Mouse (Mus musculus) lung, embryonic 15.5 days (tissue): ENCODE measurements at regions not wholly inside any gene's neighbourhood (a gene's known extent, or its start where the extent isn't known, plus 50 kb on each side); places are given as distances from the start of the nearest gene placed in this dataset.

Experiments
- ATAC-seq: fragments of 200-750 bp; cut with Nextera tagmentation; 2 replicates; pipeline ENCODE4 v1.8.0; 2017; ENCODE audit warnings: moderate number of reproducible peaks, borderline replicate concordance; ENCODE audit not compliant: low FRiP score, low TSS enrichment; ENCODE audit errors: extremely low read depth
- H3K27ac ChIP-seq: fragments of 300-500 bp; sonication (generic); 2 replicates; pipeline ENCODE4 v1.5.1; 2015; ENCODE audit warnings: moderate library complexity, mild to moderate bottlenecking, inconsistent platforms
- H3K27me3 ChIP-seq: fragments of 300-500 bp; sonication (generic); 2 replicates; pipeline ENCODE4 v1.6.1; 2015; ENCODE audit warnings: inconsistent platforms
- H3K36me3 ChIP-seq: fragments of 300-500 bp; sonication (generic); 2 replicates; pipeline ENCODE4 v1.6.1; 2015; ENCODE audit warnings: inconsistent platforms
- H3K4me1 ChIP-seq: fragments of 300-500 bp; sonication (generic); 2 replicates; pipeline ENCODE4 v1.6.1; 2015; ENCODE audit warnings: inconsistent platforms
- H3K4me2 ChIP-seq: fragments of 300-500 bp; sonication (generic); 2 replicates; pipeline ENCODE4 v1.6.1; 2015; ENCODE audit warnings: inconsistent platforms, mild to moderate bottlenecking, moderate library complexity
- H3K4me3 ChIP-seq: fragments of 300-500 bp; sonication (generic); 2 replicates; pipeline ENCODE4 v1.5.1; 2015; ENCODE audit warnings: mild to moderate bottlenecking, inconsistent platforms
- H3K9ac ChIP-seq: fragments of 300-500 bp; sonication (generic); 2 replicates; pipeline ENCODE4 v1.6.1; 2015; ENCODE audit warnings: inconsistent platforms
- H3K9me3 ChIP-seq: fragments of 300-500 bp; sonication (generic); 2 replicates; pipeline ENCODE4 v1.6.1; 2016; ENCODE audit warnings: inconsistent platforms
- WGBS: fragments of 180-500 bp; shearing (Covaris S2); methylation state at CpG from one replicate; pipeline ENCODE4 v1.1.7; 2015; 5-methylcytosine and 5-hydroxymethylcytosine counted together

DNA sequence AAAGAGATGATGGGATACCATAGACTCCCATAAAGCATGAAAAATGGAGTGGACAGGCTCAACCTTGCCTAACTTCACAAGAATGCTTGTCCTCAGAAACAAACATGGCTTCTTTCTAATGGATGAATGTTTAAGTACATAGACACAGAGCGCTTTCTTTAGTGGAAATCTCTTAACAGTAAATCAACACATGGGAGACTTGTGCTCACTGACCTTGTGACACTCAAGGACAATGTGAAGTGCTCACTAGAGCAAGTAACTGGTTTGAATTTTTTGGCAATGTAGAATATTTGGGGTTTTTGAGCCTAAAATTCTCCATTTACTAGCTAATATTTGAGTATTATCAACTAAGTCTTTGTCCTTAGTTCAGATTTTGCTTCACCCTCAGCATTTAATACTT lies 88.0 kb downstream of the Tent5c start:
- Histone ChIP-seq H3K27me3 (no peaks in the 10 kb centered on the region), H3K4me2 (no peak overlapping the region), H3K4me3 (no peak overlapping the region), H3K4me1 (no peaks in the 10 kb centered on the region), H3K27ac (no peak overlapping the region), H3K9ac (no peak overlapping the region), H3K36me3 (no peaks in the 10 kb centered on the region), H3K9me3 (no peaks in the 10 kb centered on the region)
- no peak for ATAC-seq
- 76% methylated on average over 1 of the region's 1 CpGs for WGBS

DNA sequence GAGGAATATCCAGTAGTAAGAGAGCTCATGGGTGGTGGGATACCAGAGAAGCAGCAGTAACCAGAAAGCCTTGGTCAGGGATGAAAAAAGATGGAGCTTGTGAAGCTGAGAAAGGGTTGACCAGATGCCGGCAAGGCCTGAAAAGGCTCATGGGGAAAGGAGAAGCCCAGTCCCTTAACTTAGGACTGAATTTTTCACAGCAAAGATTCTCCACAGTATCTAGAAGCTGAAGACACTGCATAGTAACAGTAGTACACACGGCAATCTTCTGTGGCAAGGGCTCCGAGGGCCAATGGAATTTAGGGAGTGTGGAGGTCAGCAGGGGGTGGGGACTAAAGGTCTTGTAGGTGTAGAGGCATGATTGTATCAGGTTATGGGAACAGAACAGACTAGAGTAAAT lies 91.6 kb downstream of the Tent5c start:
- ATAC-seq = no peak
- 80% methylated on average over 3 of the region's 3 CpGs for WGBS

DNA sequence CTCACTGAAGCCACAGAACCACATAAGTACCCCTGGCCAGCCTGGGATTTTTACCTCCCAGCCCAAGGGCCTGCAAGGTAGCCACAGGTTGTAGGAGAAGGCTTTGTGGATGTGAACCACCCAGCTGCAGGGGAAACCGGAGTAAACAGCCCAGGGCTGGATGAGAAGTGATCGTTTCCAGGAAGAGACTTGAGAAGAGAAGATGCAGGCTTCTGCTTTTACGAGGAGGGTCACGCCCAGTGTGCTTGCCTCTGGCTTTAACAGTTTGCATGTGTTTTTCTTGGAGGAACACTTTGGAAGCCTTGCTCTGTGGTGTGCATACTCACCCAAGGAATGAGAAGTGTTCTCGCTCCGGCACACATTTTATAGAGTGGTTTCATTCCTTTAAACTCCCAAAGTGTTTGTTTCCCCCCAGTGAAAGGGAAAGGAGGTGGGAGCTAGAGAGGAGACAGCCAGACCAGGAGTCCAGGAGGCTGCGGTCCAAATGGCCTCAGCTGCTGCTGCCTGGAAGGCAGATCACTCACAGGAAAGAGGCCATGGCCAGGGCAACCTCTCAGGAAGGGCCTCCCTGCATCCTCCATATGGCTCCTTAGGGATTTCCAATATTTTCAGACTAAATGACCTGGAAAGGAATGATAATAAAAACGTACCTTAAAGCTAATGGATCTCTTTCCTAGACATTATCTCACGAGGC lies 94.1 kb downstream of the Tent5c start:
- no peak overlapping the region for H3K4me3 ChIP-seq
- H3K9ac ChIP-seq = no peak overlapping the region
- H3K36me3 ChIP-seq = no peaks in the 10 kb centered on the region
- 0 out of 2 replicates have a peak, but pooled peaks cover 8% of the 10 kb centered on the region for H3K4me1 ChIP-seq
- H3K27ac ChIP-seq = no peak overlapping the region
- ATAC-seq = no peak
- no peaks in the 10 kb centered on the region for H3K27me3 ChIP-seq
- H3K9me3 ChIP-seq = no peaks in the 10 kb centered on the region
- WGBS = 55% methylated on average over 9 of the region's 9 CpGs
- no peak overlapping the region for H3K4me2 ChIP-seq

More for the DNA sequence above, 91.6 kb downstream of the Tent5c start:
- H3K4me1 ChIP-seq = 0 out of 2 replicates have a peak, but pooled peaks cover 8% of the 10 kb centered on the region
- no peak overlapping the region for H3K27ac ChIP-seq
- no peak overlapping the region for H3K4me3 ChIP-seq
- H3K4me2 ChIP-seq = no peak overlapping the region
- no peaks in the 10 kb centered on the region for H3K27me3 ChIP-seq
- no peaks in the 10 kb centered on the region for H3K36me3 ChIP-seq
- H3K9ac ChIP-seq = no peak overlapping the region
- H3K9me3 ChIP-seq = no peaks in the 10 kb centered on the region

DNA sequence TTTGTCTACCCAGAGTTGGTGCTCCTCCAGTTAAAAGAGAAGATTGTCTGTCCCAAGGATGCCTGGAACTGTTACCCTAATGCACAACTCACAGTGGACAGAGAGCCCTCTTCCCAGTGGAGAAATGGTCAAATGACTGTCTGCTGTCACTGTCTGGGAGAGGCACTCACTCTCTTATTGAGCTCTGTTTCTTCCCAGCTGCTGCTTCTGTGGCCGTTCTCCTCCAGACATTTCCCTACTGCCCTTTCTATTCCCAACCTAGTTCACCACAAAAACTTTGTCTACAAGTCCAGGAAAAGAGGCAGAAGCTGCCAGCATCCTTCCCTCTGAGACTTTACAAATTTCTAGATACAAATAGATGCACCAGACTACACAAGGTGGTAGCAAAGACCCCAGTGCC lies 95.2 kb downstream of the Tent5c start:
- ATAC-seq = no peak

DNA sequence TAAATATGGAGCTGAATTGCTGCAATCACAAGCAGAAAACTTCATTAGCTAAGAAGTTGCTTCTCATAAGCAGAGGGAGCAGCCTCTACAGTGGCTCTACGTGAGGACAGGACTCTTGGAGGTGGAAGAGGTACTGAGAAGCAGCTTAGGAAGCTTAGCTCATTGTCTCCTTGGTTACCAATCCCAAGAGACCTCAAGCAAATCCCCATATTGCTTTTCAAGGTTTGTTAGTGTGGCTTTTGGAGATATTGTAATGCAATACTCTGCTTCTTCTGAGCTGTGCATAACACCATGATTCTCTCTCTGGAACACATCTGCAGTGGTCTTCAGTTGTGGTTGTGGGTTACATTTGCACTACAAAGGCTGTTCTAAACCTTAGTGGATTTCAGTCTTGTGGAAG lies 106.9 kb downstream of the Tent5c start:
- H3K27ac ChIP-seq = no peak overlapping the region

More for the DNA sequence above, 95.2 kb downstream of the Tent5c start:
- Histone ChIP-seq H3K36me3 (no peaks in the 10 kb centered on the region), H3K9ac (no peak overlapping the region), H3K27me3 (no peaks in the 10 kb centered on the region), H3K9me3 (no peaks in the 10 kb centered on the region), H3K4me1 (0 out of 2 replicates have a peak, but pooled peaks cover 8% of the 10 kb centered on the region), H3K27ac (no peak overlapping the region), H3K4me2 (no peak overlapping the region), H3K4me3 (no peak overlapping the region)
- 86% methylated on average over 1 of the region's 1 CpGs for WGBS

DNA sequence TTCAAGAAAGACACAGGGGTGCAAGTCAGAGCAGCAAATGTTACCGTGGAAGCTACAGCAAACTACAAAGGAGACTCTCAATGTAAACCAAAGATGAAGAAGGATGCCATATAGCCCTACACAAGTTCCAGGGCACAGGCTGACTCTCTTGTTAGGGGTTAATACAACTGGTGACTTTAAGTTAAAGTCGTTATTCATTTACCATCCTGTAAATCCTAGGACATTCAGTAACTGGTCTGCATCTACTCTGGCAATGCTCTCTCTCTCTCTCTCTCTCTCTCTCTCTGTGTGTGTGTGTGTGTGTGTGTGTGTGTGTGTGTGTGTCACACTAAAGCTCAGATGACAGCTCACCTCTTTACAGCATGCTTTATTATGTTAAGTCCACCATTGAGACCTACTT lies 107.8 kb downstream of the Tent5c start:
- H3K4me1 ChIP-seq = no peaks in the 10 kb centered on the region
- H3K4me2 ChIP-seq = no peak overlapping the region
- WGBS = 68% methylated on average over 2 of the region's 2 CpGs
- H3K4me3 ChIP-seq = no peak overlapping the region
- no peaks in the 10 kb centered on the region for H3K36me3 ChIP-seq
- H3K27ac ChIP-seq = no peak overlapping the region
- ATAC-seq = no peak
- H3K9ac ChIP-seq = no peak overlapping the region
- no peaks in the 10 kb centered on the region for H3K9me3 ChIP-seq
- H3K27me3 ChIP-seq = no peaks in the 10 kb centered on the region

More for the DNA sequence above, 106.9 kb downstream of the Tent5c start:
- no peaks in the 10 kb centered on the region for H3K36me3 ChIP-seq
- no peak overlapping the region for H3K4me3 ChIP-seq
- no peaks in the 10 kb centered on the region for H3K9me3 ChIP-seq
- H3K27me3 ChIP-seq = no peaks in the 10 kb centered on the region
- no peak for ATAC-seq
- H3K4me1 ChIP-seq = no peaks in the 10 kb centered on the region
- WGBS = 56% methylated on average over 1 of the region's 1 CpGs
- no peak overlapping the region for H3K4me2 ChIP-seq
- no peak overlapping the region for H3K9ac ChIP-seq

DNA sequence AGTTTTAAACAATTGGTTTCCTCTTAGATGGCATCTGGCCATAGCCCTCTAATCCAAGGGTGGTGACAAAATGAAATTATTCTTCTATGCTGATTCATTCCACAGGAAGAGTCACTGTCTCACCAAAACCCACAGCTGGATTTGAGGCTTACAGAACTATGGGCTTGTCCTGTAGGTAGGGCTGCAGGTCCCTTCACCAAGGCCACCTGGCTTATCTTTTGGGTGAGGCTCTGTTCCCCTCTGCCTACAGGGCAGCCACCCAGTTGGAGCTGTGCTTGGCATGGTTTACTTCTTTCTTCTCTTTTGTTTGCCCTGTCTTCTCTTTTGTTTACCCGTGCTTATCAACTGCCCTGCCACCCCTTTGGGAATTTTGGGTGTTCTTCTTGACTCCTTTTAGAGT lies 113.0 kb downstream of the Tent5c start:
- 67% methylated on average over 1 of the region's 1 CpGs for WGBS
- H3K4me3 ChIP-seq = no peak overlapping the region
- no peak overlapping the region for H3K27ac ChIP-seq
- H3K36me3 ChIP-seq = no peaks in the 10 kb centered on the region
- H3K27me3 ChIP-seq = no peaks in the 10 kb centered on the region
- H3K4me2 ChIP-seq = no peak overlapping the region
- H3K4me1 ChIP-seq = no peaks in the 10 kb centered on the region
- no peak overlapping the region for H3K9ac ChIP-seq
- no peaks in the 10 kb centered on the region for H3K9me3 ChIP-seq
- ATAC-seq = no peak

DNA sequence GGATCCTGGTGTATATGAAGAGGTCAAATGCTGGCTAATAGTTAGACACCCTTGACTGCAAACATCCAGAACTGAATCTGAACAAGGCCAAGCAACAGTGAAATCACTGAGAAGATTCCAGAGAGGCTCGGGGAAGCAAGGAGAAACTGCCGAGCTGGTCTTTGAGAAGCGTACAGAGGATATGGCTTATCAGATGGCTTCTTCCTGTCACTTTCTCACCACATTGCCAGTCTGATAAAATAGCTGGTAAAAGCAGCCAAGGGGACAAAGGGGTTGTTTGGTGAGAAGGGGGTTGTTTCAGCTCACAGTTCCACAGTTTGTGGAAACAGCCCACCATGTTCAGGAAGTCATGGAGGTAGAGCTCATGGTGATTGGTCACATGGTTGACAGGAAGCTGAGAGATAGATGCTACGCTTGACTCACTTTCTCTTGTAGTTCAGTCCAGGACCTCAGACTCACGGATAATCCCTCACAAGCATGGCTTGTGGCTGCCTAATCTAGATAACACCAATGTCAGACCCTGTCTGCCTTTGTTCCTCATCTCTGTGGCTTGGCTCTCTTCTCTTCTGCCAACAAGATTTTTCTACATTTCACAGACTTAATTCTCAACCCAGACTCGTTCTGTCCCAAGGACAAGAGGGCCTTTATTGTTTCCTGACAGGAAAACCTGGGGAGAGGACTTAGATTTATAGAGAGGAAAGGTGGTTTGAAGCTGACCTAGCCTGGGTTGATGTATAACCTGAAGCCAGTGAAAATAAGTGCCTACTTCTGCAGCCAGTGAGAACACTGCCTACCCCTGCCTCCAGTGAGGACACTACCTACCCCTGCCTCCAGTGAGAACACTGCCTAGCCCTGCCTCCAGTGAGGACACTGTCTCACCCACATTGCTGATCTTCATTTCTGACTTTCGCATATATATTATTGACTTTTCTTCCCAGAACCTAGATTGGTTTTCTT lies 122.0 kb downstream of the Tent5c start:
- Histone ChIP-seq H3K36me3 (no peaks in the 10 kb centered on the region), H3K4me3 (no peak overlapping the region), H3K9ac (no peak overlapping the region), H3K27me3 (no peaks in the 10 kb centered on the region), H3K9me3 (no peaks in the 10 kb centered on the region), H3K27ac (no peak overlapping the region), H3K4me2 (no peak overlapping the region), H3K4me1 (no peaks in the 10 kb centered on the region)
- 51% methylated on average over 7 of the region's 7 CpGs for WGBS
- no peak for ATAC-seq

DNA sequence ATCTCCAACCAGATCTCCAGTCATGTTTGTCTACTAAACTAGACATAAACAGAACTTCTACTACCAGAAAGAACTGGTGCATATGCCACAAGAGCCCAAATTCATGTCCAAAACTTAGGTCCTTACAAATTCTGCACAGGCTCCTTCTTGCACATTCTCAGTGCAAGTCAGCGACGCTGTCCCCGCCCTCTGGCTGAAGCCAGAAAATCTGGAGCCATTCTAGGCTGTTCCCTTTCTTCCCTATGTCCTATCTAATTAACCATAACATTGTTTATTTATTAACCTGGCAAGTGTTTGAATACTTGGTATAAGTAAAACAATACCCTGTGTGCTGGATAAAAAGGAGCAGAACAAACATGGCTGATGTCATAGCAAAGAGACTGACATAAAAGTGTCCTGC lies 122.7 kb downstream of the Tent5c start:
- H3K27me3 ChIP-seq = no peaks in the 10 kb centered on the region
- no peak overlapping the region for H3K27ac ChIP-seq
- 84% methylated on average over 3 of the region's 3 CpGs for WGBS
- ATAC-seq = no peak
- H3K4me3 ChIP-seq = no peak overlapping the region
- no peaks in the 10 kb centered on the region for H3K9me3 ChIP-seq
- H3K4me2 ChIP-seq = no peak overlapping the region
- no peaks in the 10 kb centered on the region for H3K4me1 ChIP-seq
- no peak overlapping the region for H3K9ac ChIP-seq
- H3K36me3 ChIP-seq = no peaks in the 10 kb centered on the region

DNA sequence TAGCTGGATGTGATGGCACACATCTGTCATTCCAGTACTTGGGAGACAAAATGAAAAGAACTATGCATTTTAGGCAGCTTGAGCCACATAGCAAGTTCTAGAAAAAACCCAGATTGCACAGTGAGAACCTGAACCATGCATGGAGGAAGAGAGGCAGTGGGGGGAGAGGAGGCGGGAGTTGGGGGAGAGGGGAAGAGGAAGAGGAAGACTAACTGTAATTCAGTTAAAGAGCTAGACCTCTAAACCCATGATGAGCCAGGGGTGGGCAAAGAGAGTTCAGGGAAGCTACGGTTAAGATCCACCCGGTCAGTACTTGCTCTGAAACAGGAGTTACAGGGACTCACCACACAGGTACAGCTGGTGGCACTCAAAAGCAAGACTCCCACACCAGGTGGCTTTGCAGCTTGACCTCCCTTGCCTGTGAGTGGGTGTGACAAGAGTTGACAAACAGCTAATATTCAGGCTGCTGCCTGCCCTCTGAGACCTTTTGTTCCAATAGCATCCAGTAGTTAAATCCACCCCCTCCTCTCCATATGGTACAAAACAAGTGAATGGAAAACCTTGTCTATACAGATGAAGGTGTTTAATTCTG lies 123.7 kb downstream of the Tent5c start:
- no peak for ATAC-seq
- no peaks in the 10 kb centered on the region for H3K9me3 ChIP-seq
- H3K4me1 ChIP-seq = no peaks in the 10 kb centered on the region
- H3K9ac ChIP-seq = no peak overlapping the region
- H3K36me3 ChIP-seq = no peaks in the 10 kb centered on the region
- no peak overlapping the region for H3K4me3 ChIP-seq
- no peak overlapping the region for H3K27ac ChIP-seq
- WGBS = 73% methylated on average over 3 of the region's 3 CpGs
- H3K27me3 ChIP-seq = no peaks in the 10 kb centered on the region
- H3K4me2 ChIP-seq = no peak overlapping the region

DNA sequence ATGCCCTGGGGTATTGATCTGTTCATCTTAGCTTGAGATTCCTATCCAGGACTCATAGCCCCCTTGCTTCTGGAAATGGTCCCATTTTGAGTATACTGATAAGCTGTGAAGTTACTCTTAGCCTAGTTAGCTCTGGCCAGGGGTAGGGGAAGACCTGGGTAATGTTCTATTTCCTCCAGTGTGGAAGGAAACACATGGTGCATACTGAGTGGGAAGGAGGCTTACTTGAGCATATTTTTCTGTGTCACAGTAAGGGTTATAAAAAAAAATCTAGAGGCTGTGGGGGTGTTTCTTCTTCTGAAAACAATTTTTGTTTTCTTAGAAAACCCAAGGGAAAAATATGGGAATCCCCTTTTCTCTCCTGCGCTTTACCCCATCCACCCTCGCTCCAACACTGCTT lies 124.4 kb downstream of the Tent5c start:
- no peak overlapping the region for H3K9ac ChIP-seq
- no peak for ATAC-seq
- H3K4me1 ChIP-seq = no peaks in the 10 kb centered on the region
- H3K27ac ChIP-seq = no peak overlapping the region
- no peaks in the 10 kb centered on the region for H3K27me3 ChIP-seq
- 88% methylated on average over 2 of the region's 2 CpGs for WGBS
- H3K4me2 ChIP-seq = no peak overlapping the region
- H3K9me3 ChIP-seq = no peaks in the 10 kb centered on the region
- H3K4me3 ChIP-seq = no peak overlapping the region
- H3K36me3 ChIP-seq = no peaks in the 10 kb centered on the region

DNA sequence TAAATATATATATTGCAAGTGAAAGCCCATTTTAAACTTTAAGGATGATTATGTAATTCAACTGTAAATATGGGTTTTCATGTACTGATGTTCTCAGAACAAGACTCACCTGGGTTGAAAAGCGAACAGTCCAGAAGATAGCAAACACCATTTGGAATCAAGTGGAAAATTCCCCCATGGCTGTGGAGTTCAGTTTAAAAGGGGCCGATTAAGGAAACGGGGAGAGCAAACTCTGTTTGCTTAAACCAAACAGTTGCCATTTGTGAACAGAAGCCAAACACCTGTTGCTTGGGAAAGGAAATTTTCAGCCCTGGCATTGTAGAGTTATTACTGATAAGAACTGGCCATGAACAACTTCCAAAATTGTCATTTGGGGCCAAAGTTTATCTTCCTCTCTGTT lies 126.1 kb downstream of the Tent5c start:
- Histone ChIP-seq H3K27me3 (no peaks in the 10 kb centered on the region), H3K4me2 (no peak overlapping the region), H3K4me1 (no peaks in the 10 kb centered on the region), H3K9me3 (no peaks in the 10 kb centered on the region), H3K27ac (no peak overlapping the region), H3K36me3 (no peaks in the 10 kb centered on the region), H3K4me3 (no peak overlapping the region), H3K9ac (no peak overlapping the region)
- 28% methylated on average over 3 of the region's 3 CpGs for WGBS
- no peak for ATAC-seq
